Mouse (Mus musculus): ENCODE results near the gene Gmeb1. TPM values are rescaled to one million over a fixed set of nuclear protein-coding genes. Genes with fewer than 3 reads are reported as not detected.
"Not testable (repeated sequence)": the region's sequence is repeated elsewhere in the genome, so short reads cannot be mapped to it uniquely, and the experiment has no call there.

The Gmeb1 gene
- polyA plus RNA-seq, 1 experiment from 2014 or later, result 37.7 TPM

DNA sequence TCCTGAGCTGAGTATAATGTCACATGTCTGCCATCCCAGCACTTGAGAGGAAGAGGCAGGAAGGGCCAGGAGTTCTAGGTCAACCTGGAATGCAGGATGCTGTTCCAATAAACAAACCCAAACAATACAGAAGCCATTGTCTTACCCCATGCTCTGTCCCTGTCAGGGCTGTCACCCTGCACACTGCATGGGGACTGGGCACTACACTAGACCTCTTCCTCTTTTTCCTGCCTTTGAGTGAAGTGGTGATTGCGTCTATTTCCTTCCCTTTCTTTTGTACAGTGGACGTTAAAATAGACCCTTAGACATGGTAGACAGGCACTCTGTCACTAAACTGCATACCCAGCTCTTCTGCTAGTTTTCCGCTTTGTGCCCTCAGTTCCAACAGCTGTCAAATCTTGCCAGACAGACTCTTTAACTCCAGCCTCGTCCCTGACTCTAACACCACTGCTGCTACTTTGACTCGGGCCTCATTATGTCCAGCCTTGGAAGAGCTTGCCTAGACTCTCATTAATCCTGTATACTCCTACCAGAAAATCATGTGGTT lies 13.9 kb downstream of the Gmeb1 start:
- Histone ChIP-seq H3K4me2 (no peak overlapping the region), H3K9ac (replicated peaks) (no peak overlapping the region), H3K4me1 (no peaks in the 10 kb centered on the region), H3K36me3 (peaks cover 65% of the 10 kb centered on the region), H3K27me3 (replicated peaks) (no peaks in the 10 kb centered on the region), H3K9me3 (replicated peaks) (no peaks in the 10 kb centered on the region), H3K4me3 (replicated peaks) (no peak overlapping the region), H3K27ac (replicated peaks) (no peak overlapping the region)
- no peak for ATAC-seq (ENCODE audit: low FRiP score)
- 90% methylated on average over 5 of the region's 5 CpGs for WGBS

DNA sequence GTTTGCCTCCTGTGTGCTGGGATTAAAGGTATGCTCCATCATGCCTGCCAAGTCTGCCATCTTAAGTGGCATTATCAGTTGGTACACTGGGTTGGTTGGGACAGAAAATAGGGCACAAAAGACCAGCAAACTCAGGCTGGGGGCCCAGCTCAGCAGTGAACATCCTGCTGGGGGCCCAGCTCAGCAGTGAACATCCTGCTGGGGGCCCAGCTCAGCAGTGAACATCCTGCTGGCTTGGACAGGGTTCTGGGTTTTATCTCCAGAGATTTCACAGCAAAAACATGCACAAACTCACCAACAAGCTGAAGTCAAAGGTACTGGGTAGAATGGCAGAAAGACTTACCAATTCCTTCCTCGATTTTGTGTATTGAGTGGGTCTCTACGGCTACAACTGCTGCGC lies 15.8 kb downstream of the Gmeb1 start:
- no peak overlapping the region for H3K27ac ChIP-seq (replicated peaks)
- H3K9ac ChIP-seq (replicated peaks), result no peak overlapping the region
- 96% methylated on average over 3 of the region's 3 CpGs for WGBS
- ATAC-seq (ENCODE audit: low FRiP score), result no peak
- no peaks in the 10 kb centered on the region for H3K27me3 ChIP-seq (replicated peaks)
- no peaks in the 10 kb centered on the region for H3K4me1 ChIP-seq
- H3K36me3 ChIP-seq, result peaks cover 69% of the 10 kb centered on the region
- H3K4me3 ChIP-seq (replicated peaks), result no peak overlapping the region
- no peaks in the 10 kb centered on the region for H3K9me3 ChIP-seq (replicated peaks)
- no peak overlapping the region for H3K4me2 ChIP-seq

DNA sequence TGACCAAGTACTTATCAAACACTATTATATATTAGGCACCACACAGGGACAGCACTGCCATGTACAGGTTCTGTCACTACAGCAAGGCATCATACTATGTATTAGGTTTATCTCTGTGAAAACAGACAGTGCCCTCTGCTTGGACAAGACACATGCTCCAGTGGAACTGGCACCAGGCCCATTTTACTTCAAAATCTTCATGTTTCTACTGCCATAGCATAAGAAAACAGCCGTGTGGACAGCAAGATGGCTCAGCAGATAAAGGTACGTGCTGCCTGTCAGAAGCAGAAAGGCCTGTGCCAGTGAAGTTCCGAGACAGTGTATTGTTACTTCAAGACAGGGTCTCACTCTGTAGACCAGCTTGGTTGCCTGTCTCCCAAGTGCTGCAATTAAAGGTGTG lies 20.2 kb downstream of the Gmeb1 start:
- no peak overlapping the region for H3K9ac ChIP-seq (replicated peaks)
- no peaks in the 10 kb centered on the region for H3K27me3 ChIP-seq (replicated peaks)
- no peak overlapping the region for H3K4me2 ChIP-seq
- no peak overlapping the region for H3K27ac ChIP-seq (replicated peaks)
- peaks cover 72% of the 10 kb centered on the region for H3K36me3 ChIP-seq
- no peak overlapping the region for H3K4me3 ChIP-seq (replicated peaks)
- no peaks in the 10 kb centered on the region for H3K9me3 ChIP-seq (replicated peaks)
- ATAC-seq (ENCODE audit: low FRiP score), result no peak
- no peaks in the 10 kb centered on the region for H3K4me1 ChIP-seq
- 93% methylated on average over 3 of the region's 3 CpGs for WGBS

DNA sequence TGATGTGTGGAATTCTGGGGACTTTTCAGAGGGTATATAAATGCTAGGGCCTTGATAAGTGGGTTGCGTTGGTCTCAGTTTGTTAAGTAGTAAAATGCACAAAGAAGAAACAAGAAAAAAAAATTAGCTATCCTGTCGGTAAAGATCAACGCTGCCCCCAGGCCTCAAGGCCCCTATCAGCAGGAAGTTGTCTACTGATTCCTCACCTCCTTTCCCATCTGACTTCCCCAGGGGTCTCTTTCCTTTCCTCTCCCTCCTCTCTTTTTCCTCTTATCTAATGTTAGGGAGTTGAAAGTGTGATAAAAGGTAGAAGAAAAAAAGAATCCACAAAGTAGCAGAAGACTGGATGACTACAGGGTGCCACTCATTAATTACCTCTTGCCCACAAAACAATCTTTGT lies 21.0 kb downstream of the Gmeb1 start:
- no peak for ATAC-seq (ENCODE audit: low FRiP score)
- H3K9me3 ChIP-seq (replicated peaks), result no peaks in the 10 kb centered on the region
- no peak overlapping the region for H3K4me2 ChIP-seq
- H3K36me3 ChIP-seq, result peaks cover 72% of the 10 kb centered on the region
- no peak overlapping the region for H3K27ac ChIP-seq (replicated peaks)
- H3K9ac ChIP-seq (replicated peaks), result no peak overlapping the region
- WGBS, result 87% methylated on average over 3 of the region's 3 CpGs
- H3K4me1 ChIP-seq, result no peaks in the 10 kb centered on the region
- no peaks in the 10 kb centered on the region for H3K27me3 ChIP-seq (replicated peaks)
- no peak overlapping the region for H3K4me3 ChIP-seq (replicated peaks)

DNA sequence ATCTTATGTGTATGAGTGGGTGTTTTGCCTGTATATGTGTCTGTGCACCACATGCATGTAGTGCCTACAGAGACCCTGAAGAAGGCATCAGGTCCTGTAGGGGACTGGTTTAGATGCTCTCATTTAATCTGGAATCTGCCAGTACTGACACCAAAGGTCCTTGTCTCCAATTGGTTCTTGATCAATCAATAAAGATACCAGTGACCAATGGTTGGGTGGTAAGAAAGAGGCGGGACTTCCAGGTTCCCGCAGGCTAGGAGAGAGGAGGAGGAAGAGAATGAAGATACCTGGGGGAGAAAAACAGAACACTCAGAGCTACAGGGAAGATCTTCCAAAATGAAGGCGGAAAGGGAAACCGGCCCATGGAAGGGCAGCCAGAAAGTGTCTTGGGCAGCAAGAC lies 23.0 kb downstream of the Gmeb1 start:
- Histone ChIP-seq H3K9me3 (replicated peaks) (no peaks in the 10 kb centered on the region), H3K4me2 (no peak overlapping the region), H3K27ac (replicated peaks) (no peak overlapping the region), H3K4me3 (replicated peaks) (no peak overlapping the region), H3K27me3 (replicated peaks) (no peaks in the 10 kb centered on the region), H3K9ac (replicated peaks) (no peak overlapping the region), H3K36me3 (peaks cover 81% of the 10 kb centered on the region), H3K4me1 (no peaks in the 10 kb centered on the region)
- ATAC-seq (ENCODE audit: low FRiP score), result no peak
- 90% methylated on average over 4 of the region's 4 CpGs for WGBS

DNA sequence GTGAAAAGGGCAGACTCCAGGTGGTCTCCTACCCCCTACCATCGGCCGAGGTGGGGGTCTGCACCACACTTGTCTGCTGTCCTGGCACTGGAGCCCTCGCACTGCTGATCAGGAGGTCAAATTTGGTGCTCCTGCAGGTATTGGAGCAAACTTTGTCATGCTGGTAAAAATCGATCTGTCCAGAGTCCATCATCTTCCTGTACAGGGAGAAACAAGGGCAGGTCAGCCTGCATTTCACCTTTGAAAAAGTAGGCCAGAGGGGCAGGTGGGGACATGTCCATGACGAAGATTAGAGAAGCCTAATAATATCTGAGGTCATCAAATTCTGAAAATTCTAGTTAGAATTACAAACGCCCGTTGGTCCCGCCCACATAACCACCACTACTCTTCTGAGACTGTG lies 26.7 kb downstream of the Gmeb1 start:
- H3K4me2 ChIP-seq, result no peak overlapping the region
- H3K36me3 ChIP-seq, result peaks cover 87% of the 10 kb centered on the region
- no peak overlapping the region for H3K9ac ChIP-seq (replicated peaks)
- H3K4me1 ChIP-seq, result no peaks in the 10 kb centered on the region
- H3K9me3 ChIP-seq (replicated peaks), result no peaks in the 10 kb centered on the region
- ATAC-seq (ENCODE audit: low FRiP score), result no peak
- WGBS, result 89% methylated on average over 8 of the region's 8 CpGs
- no peaks in the 10 kb centered on the region for H3K27me3 ChIP-seq (replicated peaks)
- H3K4me3 ChIP-seq (replicated peaks), result no peak overlapping the region
- H3K27ac ChIP-seq (replicated peaks), result no peak overlapping the region

DNA sequence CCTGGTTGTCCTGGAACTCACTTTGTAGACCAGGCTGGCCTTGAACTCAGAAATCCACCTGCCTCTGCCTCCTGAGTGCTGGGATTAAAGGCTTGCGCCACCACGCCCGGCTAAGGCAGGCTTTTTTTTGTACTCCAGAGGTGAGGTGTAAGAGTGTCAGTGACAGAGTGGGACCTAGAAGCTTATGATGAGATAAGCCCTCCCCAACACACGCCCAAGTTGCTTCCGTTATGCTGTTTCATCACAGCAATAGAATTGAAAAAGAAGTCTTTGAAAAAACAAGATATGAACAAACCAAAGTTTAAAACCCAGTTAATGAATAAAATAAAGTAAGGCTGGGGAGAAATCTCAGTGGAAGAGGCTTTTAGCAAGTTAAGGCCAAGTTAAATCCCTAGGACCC lies 31.0 kb downstream of the Gmeb1 start:
- no peak for ATAC-seq (ENCODE audit: low FRiP score)
- Histone ChIP-seq H3K4me3 (replicated peaks) (no peak overlapping the region), H3K9ac (replicated peaks) (no peak overlapping the region), H3K27me3 (replicated peaks) (no peaks in the 10 kb centered on the region), H3K36me3 (peaks cover 94% of the 10 kb centered on the region), H3K4me1 (no peaks in the 10 kb centered on the region), H3K27ac (replicated peaks) (no peak overlapping the region), H3K4me2 (no peak overlapping the region), H3K9me3 (replicated peaks) (no peaks in the 10 kb centered on the region)
- WGBS, result 97% methylated on average over 5 of the region's 5 CpGs

DNA sequence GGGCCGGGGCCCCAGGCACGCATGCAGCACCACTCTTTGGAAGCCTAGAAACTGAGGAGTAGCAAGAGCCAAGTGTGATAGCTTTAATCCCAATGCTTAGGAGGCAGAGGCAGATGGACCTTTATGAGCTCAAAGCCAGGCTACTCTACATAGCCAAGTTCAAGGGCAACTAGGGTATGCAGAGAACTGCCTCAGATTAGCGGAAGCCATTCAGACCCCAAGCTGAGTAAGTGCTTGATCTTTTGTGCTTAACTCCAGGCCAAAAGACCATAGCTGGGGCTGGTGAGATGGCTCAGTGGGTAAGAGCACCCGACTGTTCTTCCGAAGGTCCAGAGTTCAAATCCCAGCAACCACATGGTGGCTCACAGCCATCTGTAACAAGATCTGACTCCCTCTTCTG lies 39.4 kb downstream of the Gmeb1 start:
- not testable (repeated sequence) for H3K4me2 ChIP-seq; H3K27ac ChIP-seq (replicated peaks); H3K9ac ChIP-seq (replicated peaks); H3K9me3 ChIP-seq (replicated peaks); H3K27me3 ChIP-seq (replicated peaks); ATAC-seq (ENCODE audit: low FRiP score); H3K4me3 ChIP-seq (replicated peaks); H3K4me1 ChIP-seq
- peaks cover 40% of the 10 kb centered on the region for H3K36me3 ChIP-seq
- 94% methylated on average over 5 of the region's 5 CpGs for WGBS

DNA sequence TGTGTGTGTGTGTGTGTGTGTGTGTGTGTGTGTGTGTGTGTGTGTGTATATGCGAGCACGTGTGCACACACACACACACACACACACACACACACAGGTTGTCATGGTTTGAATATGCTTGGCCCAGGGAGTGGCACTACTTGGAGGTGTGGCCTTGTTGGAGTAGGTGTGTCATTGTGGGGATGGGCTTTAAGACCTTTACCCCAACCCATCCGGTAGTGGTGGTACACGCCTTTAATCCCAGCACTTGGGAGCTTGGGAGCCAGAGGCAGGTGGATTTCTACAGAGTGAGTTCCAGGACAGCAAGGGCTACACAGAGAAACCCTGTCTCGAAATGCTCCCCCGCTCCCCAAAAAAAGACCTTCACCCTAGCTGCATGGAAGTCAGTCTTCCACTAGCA lies 43.0 kb downstream of the Gmeb1 start:
- not testable (repeated sequence) for H3K27me3 ChIP-seq (replicated peaks); H3K27ac ChIP-seq (replicated peaks); H3K4me1 ChIP-seq; H3K9me3 ChIP-seq (replicated peaks); H3K36me3 ChIP-seq; H3K4me3 ChIP-seq (replicated peaks); H3K4me2 ChIP-seq; ATAC-seq (ENCODE audit: low FRiP score); H3K9ac ChIP-seq (replicated peaks)
- WGBS, result 87% methylated on average over 6 of the region's 6 CpGs

DNA sequence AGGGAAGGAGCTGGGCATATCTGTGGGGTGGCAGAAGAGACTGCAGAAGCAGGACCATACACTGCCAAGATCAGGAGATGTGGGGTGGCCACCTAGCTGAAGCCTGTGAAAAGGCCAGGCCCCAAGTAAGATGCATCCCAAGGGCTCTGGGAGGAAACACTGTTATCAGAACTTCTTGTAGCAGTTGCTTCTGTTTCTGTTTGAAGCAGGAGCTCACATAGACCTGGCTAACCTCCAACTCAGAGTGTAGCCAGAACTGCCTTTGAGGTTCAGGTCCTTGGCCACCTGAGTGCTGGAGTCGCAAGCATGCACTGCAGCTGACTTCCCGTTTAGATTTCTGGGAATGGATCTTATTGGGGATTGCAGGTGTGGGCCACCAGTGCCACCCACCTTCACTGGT lies 43.6 kb downstream of the Gmeb1 start:
- Histone ChIP-seq H3K4me1 (no peaks in the 10 kb centered on the region), H3K9ac (replicated peaks) (no peak overlapping the region), H3K4me2 (no peak overlapping the region), H3K27me3 (replicated peaks) (no peaks in the 10 kb centered on the region), H3K27ac (replicated peaks) (no peak overlapping the region), H3K4me3 (replicated peaks) (no peak overlapping the region), H3K36me3 (peaks cover 3% of the 10 kb centered on the region; the same call in 1 of the 2 replicates), H3K9me3 (replicated peaks) (no peaks in the 10 kb centered on the region)
- whole genome bisulfite sequencing, result 81% methylated on average over 2 of the region's 2 CpGs
- ATAC-seq (ENCODE audit: low FRiP score), result no peak

DNA sequence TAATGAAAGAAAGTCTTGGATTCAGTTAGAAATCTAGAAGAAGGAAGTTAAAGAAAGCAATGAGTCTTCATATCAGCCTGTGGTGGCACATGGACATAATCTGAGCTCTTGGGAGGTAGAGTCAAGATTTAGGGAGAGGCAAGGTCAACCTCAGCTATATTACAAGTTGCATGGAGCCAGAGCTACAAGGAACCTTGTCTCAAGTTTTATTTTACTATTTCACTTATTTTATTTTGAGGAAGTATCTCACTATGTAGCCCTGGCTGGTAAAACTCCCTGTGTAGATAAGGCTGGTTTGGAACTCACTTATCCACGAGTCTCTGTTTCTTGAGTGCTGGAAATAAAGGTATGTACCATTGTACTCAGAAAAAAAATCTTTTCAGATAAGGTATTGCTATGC lies 44.8 kb downstream of the Gmeb1 start:
- Histone ChIP-seq H3K4me3 (replicated peaks) (no peak overlapping the region), H3K9ac (replicated peaks) (no peak overlapping the region), H3K27me3 (replicated peaks) (no peaks in the 10 kb centered on the region), H3K9me3 (replicated peaks) (no peaks in the 10 kb centered on the region), H3K4me1 (peaks cover 4% of the 10 kb centered on the region), H3K27ac (replicated peaks) (no peak overlapping the region), H3K4me2 (no peak overlapping the region), H3K36me3 (no peaks in the 10 kb centered on the region)
- no peak for ATAC-seq (ENCODE audit: low FRiP score)
- 79% methylated on average over 1 of the region's 1 CpGs for WGBS

DNA sequence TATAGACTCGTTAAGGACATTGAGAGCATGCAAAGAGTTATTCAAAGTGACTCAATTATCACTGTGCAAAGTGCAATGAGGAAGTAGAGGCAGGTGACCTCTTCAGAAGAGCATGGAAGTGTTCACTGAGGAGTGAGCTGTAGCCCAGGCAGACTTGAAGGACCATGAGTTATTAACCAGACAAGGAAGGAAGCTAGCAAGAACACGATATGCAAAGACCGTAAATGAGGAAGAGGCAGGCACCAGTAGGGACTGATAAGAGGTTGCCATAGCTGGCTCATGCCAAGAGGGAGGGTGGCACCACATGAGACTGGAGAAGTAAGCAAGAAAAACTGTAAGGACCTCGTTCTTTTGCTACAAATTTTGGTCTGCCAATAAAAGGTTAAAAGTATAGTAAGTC lies 46.6 kb downstream of the Gmeb1 start:
- H3K9me3 ChIP-seq (replicated peaks), result no peaks in the 10 kb centered on the region
- no peak overlapping the region for H3K4me2 ChIP-seq
- H3K27ac ChIP-seq (replicated peaks), result no peak overlapping the region
- no peak for ATAC-seq (ENCODE audit: low FRiP score)
- WGBS, result 74% methylated on average over 4 of the region's 4 CpGs
- H3K9ac ChIP-seq (replicated peaks), result no peak overlapping the region
- H3K4me3 ChIP-seq (replicated peaks), result no peak overlapping the region
- peaks cover 14% of the 10 kb centered on the region for H3K4me1 ChIP-seq
- no peaks in the 10 kb centered on the region for H3K27me3 ChIP-seq (replicated peaks)
- H3K36me3 ChIP-seq, result no peaks in the 10 kb centered on the region
